Mouse (Mus musculus) intestine, embryonic 15.5 days (tissue): ENCODE data around the gene Alpk1. TPM values are rescaled to one million over a fixed set of nuclear protein-coding genes. Genes with fewer than 3 reads are reported as not detected.

Experiments used
- ATAC-seq: fragments of 200-750 bp; cut with Nextera tagmentation; 2 replicates; pipeline ENCODE4 v1.8.0; 2017; ENCODE audit warnings: moderate TSS enrichment, moderate library complexity
- H3K27ac ChIP-seq: fragments of 300-500 bp; sonication (generic); 2 replicates; pipeline ENCODE4 v1.5.1; 2015; ENCODE audit warnings: mild to moderate bottlenecking, inconsistent platforms
- H3K27me3 ChIP-seq: fragments of 300-500 bp; sonication (generic); replicated peaks from 2 replicates; pipeline ENCODE4 v1.6.1; 2015; ENCODE audit warnings: inconsistent platforms
- H3K36me3 ChIP-seq: fragments of 300-500 bp; sonication (generic); 2 replicates; pipeline ENCODE4 v1.6.1; 2015; ENCODE audit warnings: inconsistent platforms
- H3K4me1 ChIP-seq: fragments of 300-500 bp; sonication (generic); replicated peaks from 2 replicates; pipeline ENCODE4 v1.6.1; 2015; ENCODE audit warnings: inconsistent platforms
- H3K4me2 ChIP-seq: fragments of 300-500 bp; sonication (generic); replicated peaks from 2 replicates; pipeline ENCODE4 v1.6.1; 2015; ENCODE audit warnings: mild to moderate bottlenecking, inconsistent platforms
- H3K4me3 ChIP-seq: fragments of 300-500 bp; sonication (generic); replicated peaks from 2 replicates; pipeline ENCODE4 v1.5.1; 2015; ENCODE audit warnings: inconsistent platforms
- H3K9ac ChIP-seq: fragments of 300-500 bp; sonication (generic); 2 replicates; pipeline ENCODE4 v1.6.1; 2015; ENCODE audit warnings: inconsistent platforms
- H3K9me3 ChIP-seq: fragments of 300-500 bp; sonication (generic); 2 replicates; pipeline ENCODE4 v1.6.1; 2016; ENCODE audit warnings: inconsistent platforms
- WGBS: fragments of 180-500 bp; shearing (Covaris S2); methylation state at CpG from one replicate; pipeline ENCODE4 v1.1.7; 2015; 5-methylcytosine and 5-hydroxymethylcytosine counted together
- polyA plus RNA-seq: library from polyadenylated mRNA; unstranded; fragments of >200 nt; fragmentation: Nextera tagmentation; extraction: Ambion mirVana; gene quantifications from 2 replicates; pipeline ENCODE4 v1.2.1, GENCODE M21; 2015

The Alpk1 gene
- polyA plus RNA-seq, 1 experiment from 2014 or later, result 2.1 TPM

DNA sequence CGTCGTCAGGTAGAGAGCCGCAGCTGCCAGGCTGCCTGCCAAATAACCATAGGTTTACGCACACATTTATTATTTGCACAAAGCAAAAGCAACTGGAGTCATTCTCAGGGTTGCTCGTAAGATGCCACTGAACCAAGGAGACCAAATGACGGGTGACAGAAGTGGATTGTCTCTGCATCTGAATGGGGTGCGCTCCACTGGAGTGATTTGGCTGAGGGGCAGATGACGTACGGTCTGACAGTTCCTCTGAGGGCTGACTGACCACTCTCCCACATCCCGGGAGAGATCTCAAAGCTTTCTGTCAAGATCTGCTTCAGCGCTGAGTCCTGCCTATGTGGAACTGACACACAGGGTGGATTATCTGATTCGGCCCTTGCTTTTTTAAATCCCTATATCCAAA, 24.7 kb upstream of the Alpk1 start:
- H3K9ac ChIP-seq, result no peak overlapping the region
- H3K27me3 ChIP-seq, result no peaks in the 10 kb centered on the region
- ATAC-seq, result no peak
- 87% methylated on average over 12 of the region's 12 CpGs for WGBS
- H3K4me3 ChIP-seq, result no peak overlapping the region
- H3K36me3 ChIP-seq, result peaks cover 18% of the 10 kb centered on the region; the same call in 1 of the 2 replicates
- no peaks in the 10 kb centered on the region for H3K9me3 ChIP-seq
- no peak overlapping the region for H3K4me2 ChIP-seq
- no peaks in the 10 kb centered on the region for H3K4me1 ChIP-seq
- no peak overlapping the region for H3K27ac ChIP-seq

DNA sequence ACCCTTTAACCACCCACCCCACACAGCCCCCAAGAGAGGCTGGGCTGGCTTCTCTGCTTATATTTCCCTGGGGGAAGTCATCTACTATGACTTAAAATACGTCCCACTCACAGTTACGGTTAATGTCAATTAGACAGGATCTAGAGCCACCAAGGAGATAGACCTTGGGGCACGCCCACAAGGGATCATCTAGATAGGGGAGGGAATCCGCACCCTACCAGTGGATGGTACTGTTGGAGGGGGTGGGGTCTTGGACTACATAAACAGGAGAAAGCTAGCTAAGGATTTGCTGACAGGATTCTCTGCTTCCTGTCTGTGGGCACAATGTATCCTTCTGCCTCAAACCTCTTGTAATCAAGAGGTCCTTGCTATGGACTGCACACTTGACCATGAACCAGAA, 24.1 kb upstream of the Alpk1 start:
- Histone ChIP-seq H3K27ac (no peak overlapping the region), H3K4me3 (no peak overlapping the region), H3K9me3 (no peaks in the 10 kb centered on the region), H3K4me1 (no peaks in the 10 kb centered on the region), H3K9ac (no peak overlapping the region), H3K27me3 (no peaks in the 10 kb centered on the region), H3K36me3 (peaks cover 18% of the 10 kb centered on the region; the same call in 1 of the 2 replicates), H3K4me2 (no peak overlapping the region)
- WGBS, result 82% methylated on average over 4 of the region's 4 CpGs
- ATAC-seq, result no peak

DNA sequence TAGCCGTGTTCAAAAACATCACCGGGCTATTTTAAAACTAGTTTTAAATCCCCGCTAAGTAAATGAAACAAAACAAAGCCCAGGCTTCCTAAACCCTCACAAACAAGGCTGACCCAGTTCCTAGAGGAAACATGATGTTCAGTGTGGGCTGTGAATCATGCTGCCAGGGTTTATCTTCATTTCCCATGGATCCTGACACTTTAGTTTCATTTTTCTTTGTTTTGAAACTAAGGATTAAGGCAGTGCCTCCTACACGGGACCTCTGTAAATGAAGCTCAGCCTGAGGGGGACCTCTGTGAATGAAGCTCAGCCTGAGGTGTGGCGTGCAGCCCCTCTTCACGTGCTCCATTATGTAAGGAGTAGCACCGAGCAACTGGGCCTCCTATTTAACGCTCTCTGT, 22.5 kb upstream of the Alpk1 start:
- H3K4me1 ChIP-seq, result no peaks in the 10 kb centered on the region
- no peaks in the 10 kb centered on the region for H3K9me3 ChIP-seq
- peaks cover 6% of the 10 kb centered on the region; the same call in 1 of the 2 replicates for H3K36me3 ChIP-seq
- H3K27me3 ChIP-seq, result no peaks in the 10 kb centered on the region
- ATAC-seq, result no peak
- no peak overlapping the region for H3K4me2 ChIP-seq
- no peak overlapping the region for H3K9ac ChIP-seq
- 47% methylated on average over 8 of the region's 8 CpGs for WGBS
- no peak overlapping the region for H3K4me3 ChIP-seq
- H3K27ac ChIP-seq, result no peak overlapping the region

DNA sequence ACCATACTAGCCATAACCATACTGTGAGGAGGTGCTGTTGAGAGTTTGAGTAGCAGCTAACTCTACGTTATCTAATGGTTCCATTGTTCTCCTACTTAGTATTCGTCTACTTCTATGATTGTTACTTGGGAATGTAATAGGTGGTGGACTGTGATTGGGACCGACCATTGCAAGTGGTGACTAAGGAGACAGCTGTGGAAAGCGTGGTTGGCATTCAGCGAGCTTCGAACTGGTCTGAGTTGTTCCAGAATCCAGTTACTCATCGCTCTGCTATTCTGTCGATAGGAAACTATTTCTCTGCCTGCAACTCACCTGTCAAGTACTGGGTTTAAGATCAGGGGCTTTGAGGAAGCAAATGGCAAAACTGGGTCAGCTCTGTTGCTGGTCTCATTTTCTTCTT, 20.8 kb upstream of the Alpk1 start:
- WGBS, result 91% methylated on average over 8 of the region's 8 CpGs
- H3K36me3 ChIP-seq, result peaks cover 12% of the 10 kb centered on the region
- no peaks in the 10 kb centered on the region for H3K27me3 ChIP-seq
- H3K4me1 ChIP-seq, result no peaks in the 10 kb centered on the region
- ATAC-seq, result no peak
- no peak overlapping the region for H3K4me3 ChIP-seq
- no peak overlapping the region for H3K9ac ChIP-seq
- H3K4me2 ChIP-seq, result no peak overlapping the region
- no peaks in the 10 kb centered on the region for H3K9me3 ChIP-seq
- no peak overlapping the region for H3K27ac ChIP-seq

DNA sequence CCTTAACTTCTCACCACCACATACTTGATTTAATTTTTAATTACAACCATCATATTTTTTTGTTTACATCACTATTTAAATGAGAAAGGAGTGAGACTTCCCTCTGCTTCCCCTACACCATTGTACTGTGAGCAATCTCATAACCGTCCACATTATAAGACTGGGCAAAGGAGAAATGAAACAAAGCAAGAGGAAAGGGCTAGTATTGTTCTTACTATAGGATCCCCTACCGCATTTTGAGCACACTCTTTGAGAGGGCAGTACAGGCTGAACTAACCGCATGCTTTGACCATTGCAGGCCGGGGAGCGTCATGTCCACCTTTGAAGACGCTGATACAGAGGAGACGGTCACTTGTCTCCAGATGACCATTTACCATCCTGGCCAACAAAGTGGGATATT, 15.9 kb upstream of the Alpk1 start:
- Histone ChIP-seq H3K36me3 (peaks cover 15% of the 10 kb centered on the region), H3K4me1 (no peaks in the 10 kb centered on the region), H3K4me3 (no peak overlapping the region), H3K9me3 (no peaks in the 10 kb centered on the region), H3K4me2 (no peak overlapping the region), H3K9ac (no peak overlapping the region), H3K27ac (no peak overlapping the region), H3K27me3 (no peaks in the 10 kb centered on the region)
- WGBS, result 95% methylated on average over 7 of the region's 7 CpGs
- no peak for ATAC-seq

DNA sequence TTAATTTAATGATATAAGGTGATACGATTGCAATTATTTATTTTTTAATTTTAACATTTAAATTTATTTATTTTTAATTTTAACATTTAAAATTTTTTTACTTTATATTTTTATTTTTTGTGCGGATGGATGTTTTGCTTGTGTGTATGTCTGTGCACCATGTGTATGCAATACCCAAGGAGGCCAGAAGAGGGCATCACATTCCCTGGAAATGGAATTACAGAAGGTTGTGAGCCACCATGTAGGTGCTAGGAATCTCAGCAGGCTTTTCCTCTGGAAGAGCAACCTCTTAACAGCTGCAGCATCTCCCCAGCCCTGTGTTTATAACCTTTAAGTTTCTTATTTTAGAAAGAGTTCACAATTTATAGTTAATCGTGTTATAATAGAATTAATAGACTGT, 15.4 kb upstream of the Alpk1 start:
- Histone ChIP-seq H3K36me3 (peaks cover 15% of the 10 kb centered on the region), H3K9me3 (no peaks in the 10 kb centered on the region), H3K27ac (no peak overlapping the region), H3K4me1 (no peaks in the 10 kb centered on the region), H3K4me2 (no peak overlapping the region), H3K27me3 (no peaks in the 10 kb centered on the region), H3K4me3 (no peak overlapping the region), H3K9ac (no peak overlapping the region)
- WGBS, result 92% methylated on average over 3 of the region's 3 CpGs
- ATAC-seq, result no peak

DNA sequence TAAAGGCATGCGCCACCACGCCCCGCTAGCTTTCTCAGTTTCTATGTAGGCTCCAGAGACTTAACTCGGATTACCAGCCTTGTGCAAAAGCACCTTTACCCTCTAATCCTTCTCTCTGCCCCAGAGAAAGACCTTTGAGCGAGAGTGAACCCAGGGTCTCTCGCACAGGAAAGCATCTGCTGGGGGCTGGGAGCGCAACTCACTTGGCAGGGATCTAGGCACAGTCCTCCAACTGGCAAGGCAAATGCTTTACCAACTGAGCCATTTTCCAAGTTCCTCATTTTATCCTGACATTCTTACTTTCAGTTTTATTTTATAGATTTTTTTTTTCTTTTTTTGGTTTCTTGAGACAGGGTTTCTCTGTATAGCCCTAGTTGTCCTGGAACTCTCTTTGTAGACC, 12.7 kb upstream of the Alpk1 start:
- H3K9ac ChIP-seq, result no peak overlapping the region
- H3K4me1 ChIP-seq, result no peaks in the 10 kb centered on the region
- WGBS, result 86% methylated on average over 7 of the region's 7 CpGs
- no peak for ATAC-seq
- no peak overlapping the region for H3K4me3 ChIP-seq
- no peaks in the 10 kb centered on the region for H3K9me3 ChIP-seq
- peaks cover 15% of the 10 kb centered on the region for H3K36me3 ChIP-seq
- no peaks in the 10 kb centered on the region for H3K27me3 ChIP-seq
- no peak overlapping the region for H3K27ac ChIP-seq
- H3K4me2 ChIP-seq, result no peak overlapping the region

DNA sequence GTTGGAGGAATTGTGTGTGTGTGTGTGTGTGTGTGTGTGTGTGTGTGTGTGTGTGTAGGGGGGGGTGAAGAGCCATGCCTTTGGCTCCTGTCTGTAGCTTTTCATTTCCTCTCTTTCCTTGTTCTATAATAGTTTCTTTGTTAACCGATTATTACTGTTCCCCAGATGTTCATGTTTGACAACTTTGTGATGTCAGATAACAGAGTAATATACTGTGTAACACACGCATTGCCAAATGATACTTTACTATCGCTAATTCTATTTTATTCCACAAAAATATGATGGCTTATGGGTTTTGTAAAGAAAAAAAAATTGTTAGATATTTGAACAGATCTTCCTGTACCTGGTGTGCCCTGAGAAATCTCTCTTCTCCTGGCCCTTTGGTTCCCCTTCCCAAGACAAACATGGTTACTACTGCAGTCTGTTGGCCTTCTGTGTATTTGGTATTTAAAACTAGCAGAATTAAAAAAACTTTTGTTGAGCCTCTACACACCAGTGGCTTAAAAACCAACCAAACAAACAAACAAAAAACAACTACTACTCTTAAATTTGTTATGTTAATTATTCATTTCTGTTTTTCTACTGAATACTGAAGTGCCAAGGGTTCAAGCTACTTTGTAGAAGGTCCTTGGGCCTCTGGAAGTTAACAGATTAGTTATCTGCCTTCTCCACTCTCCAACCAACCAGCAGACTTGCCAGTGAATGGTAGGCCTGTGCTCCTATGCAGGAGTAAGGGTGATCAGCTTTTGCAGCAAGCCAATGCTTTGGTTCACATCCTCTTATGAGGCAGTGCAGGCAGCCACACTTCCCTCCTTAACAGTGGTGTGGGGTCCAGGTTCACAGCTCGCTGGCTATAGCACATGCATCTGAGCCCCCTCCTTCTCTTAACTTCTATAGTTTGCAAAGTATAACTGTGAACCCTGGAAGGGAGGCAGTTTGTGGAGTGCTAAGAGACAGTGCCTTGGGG, 11.6 kb upstream of the Alpk1 start:
- no peak overlapping the region for H3K9ac ChIP-seq
- ATAC-seq, result peak; percentile 26; the same call in 1 of the 2 replicates
- no peaks in the 10 kb centered on the region for H3K9me3 ChIP-seq

DNA sequence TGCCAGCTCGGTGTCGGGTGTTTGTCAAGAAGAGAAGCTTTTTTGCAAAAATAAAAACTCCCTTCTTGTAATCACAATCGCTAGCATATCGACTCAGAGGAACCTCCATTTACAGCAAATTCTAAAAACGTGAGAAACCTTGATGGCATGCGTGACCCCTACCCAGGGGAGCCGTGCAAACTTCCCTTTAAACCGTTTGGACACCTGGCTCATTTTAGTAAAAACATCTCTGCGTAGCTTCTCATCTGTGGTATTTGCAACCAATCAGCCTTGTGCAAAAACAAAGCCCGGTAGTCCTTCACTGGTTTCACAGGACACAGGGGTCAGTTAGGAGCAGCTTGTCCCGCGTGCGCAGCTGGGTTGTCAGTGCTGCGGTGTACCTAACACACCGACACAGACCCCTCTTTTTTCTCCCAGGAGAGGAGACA, 10.7 kb upstream of the Alpk1 start:
- H3K4me3 ChIP-seq, result peak overlapping the region; percentile 65
- H3K9me3 ChIP-seq, result no peaks in the 10 kb centered on the region
- H3K4me1 ChIP-seq, result no peaks in the 10 kb centered on the region
- H3K27me3 ChIP-seq, result no peaks in the 10 kb centered on the region
- H3K4me2 ChIP-seq, result peak overlapping the region; percentile 95
- WGBS, result 1% methylated on average over 15 of the region's 15 CpGs
- H3K36me3 ChIP-seq, result 0 out of 2 replicates have a peak, but pooled peaks cover 3% of the 10 kb centered on the region
- peak overlapping the region; percentile 86; the same call in 1 of the 2 replicates for H3K27ac ChIP-seq
- peak overlapping the region; percentile 72 for H3K9ac ChIP-seq
- no peak; the same call in 1 of the 2 replicates for ATAC-seq

More for the DNA sequence above, 11.6 kb upstream of the Alpk1 start:
- H3K36me3 ChIP-seq, result peaks cover 10% of the 10 kb centered on the region
- WGBS, result 48% methylated on average over 4 of the region's 4 CpGs
- H3K27me3 ChIP-seq, result no peaks in the 10 kb centered on the region
- H3K27ac ChIP-seq, result 0 out of 2 replicates have a peak overlapping the region, but pooled peaks have one; percentile 33
- H3K4me3 ChIP-seq, result peak overlapping the region; percentile 65
- H3K4me1 ChIP-seq, result no peaks in the 10 kb centered on the region
- H3K4me2 ChIP-seq, result peak overlapping the region; percentile 95

DNA sequence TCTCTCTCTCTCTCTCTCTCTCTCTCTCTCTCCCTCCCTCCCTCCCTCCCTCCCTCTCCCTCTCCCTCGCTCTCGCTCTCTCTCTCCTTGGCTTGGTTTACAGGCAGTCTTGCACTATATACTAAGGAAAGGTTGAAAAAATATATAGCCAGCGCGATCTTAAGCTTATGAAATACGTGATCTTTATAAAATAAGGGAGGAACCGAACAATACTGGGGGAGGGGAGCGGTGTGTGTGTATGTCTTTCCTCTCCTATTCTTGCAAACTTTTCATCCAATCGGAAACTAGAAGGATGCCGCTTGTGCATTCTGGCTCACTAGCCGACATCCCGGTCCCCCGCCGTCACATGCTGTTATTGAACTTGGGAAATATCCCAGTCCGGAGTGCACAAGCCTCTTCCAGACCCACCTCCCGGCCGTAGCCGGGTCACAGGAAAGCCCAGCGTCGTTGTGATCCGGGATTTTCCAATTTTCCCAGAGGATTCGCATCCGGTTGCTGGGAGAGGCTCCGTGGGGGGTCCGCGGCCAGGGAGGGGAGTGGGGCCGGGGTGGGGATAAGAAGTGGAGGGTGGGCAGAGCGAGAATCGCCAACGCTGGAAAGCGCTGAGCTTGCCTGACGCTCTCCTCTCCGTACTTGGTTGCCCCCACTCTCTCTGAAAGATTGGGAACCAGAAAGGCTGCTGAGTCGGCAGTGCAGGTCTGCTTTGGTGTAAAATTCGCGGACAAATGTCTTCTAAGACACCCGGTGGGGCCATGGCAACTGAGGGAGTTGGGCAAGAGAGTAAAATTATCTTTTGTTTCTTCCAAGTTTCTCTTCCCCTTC, 10.1 kb upstream of the Alpk1 start:
- peak overlapping the region; percentile 72 for H3K9ac ChIP-seq
- peak overlapping the region; percentile 95 for H3K4me2 ChIP-seq
- WGBS, result under 1% methylated on average over 36 of the region's 36 CpGs
- no peaks in the 10 kb centered on the region for H3K4me1 ChIP-seq
- H3K36me3 ChIP-seq, result 0 out of 2 replicates have a peak, but pooled peaks cover 3% of the 10 kb centered on the region
- no peaks in the 10 kb centered on the region for H3K9me3 ChIP-seq
- ATAC-seq, result peak; percentile 32
- H3K27ac ChIP-seq, result peak overlapping the region; percentile 86
- no peaks in the 10 kb centered on the region for H3K27me3 ChIP-seq
- peak overlapping the region; percentile 65 for H3K4me3 ChIP-seq

DNA sequence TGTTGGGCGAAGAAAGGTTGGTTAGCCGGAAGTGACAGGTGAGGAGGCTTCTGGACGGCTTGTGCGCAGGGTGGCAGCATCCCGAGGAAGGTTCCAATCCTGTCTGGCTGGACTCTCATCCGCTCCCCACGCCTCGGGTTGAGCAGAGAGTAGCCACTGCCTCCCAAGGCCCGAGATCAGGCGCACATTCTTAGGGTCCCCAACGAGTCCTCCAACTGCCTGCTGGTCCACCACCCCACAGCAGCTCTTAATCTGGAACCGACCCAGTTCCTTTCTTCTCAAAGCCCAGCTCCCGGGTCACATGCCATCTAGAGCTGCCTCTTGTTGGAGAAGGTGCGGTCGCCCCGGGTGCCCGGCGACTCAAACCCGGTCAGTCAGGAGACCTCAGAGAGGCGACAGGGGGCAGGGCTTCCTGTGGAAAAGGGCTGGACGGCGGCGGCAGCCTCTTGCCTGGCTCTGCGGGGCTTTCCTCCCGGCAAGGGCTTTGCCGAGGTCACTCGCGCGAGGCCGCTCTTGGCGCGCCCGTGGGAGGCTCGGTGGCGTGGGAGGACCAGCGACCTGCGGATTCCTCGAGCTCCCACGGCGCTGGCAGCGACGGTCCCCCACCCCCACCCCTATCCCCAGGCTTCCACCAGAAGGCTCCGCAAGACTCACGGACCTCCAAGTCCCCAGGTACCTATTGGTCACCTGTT, 9.3 kb upstream of the Alpk1 start, which contains the start of gene Tifa:
Gene Tifa, plus strand, starts transcription at position 306 of the 692 bp plus-strand sequence.
- no peaks in the 10 kb centered on the region for H3K4me1 ChIP-seq
- H3K4me3 ChIP-seq, result peak within 1 kb of the TSS; percentile 65
- peak within 1 kb of the TSS; percentile 95 for H3K4me2 ChIP-seq
- peak within 1 kb of the TSS; percentile 86 for H3K27ac ChIP-seq
- H3K27me3 ChIP-seq, result no peaks in the 10 kb centered on the region
- WGBS, result 2% methylated on average over 44 of the region's 44 CpGs
- no peaks in the 10 kb centered on the region for H3K9me3 ChIP-seq
- H3K9ac ChIP-seq, result peak within 1 kb of the TSS; percentile 72
- peak; percentile 50 for ATAC-seq
- 0 out of 2 replicates have a peak, but pooled peaks cover 3% of the 10 kb centered on the region for H3K36me3 ChIP-seq
